Mouse (Mus musculus): ENCODE measurements around the gene Sult1c1. TPM values are rescaled to one million over a fixed set of nuclear protein-coding genes. Genes with fewer than 3 reads are reported as not detected.
"Not testable (repeated sequence)": the region's sequence is repeated elsewhere in the genome, so short reads cannot be mapped to it uniquely, and the experiment has no call there.

The Sult1c1 gene
- polyA plus RNA-seq (2014; fragmentation: Nextera tagmentation; extraction: Ambion mirVana) = not detected in 2 replicates

- no peak within 1 kb of the TSS for H3K4me2 ChIP-seq
- H3K9me3 ChIP-seq (replicated peaks; ENCODE audit: control insufficient read depth, low read length) = no peaks in the 10 kb centered on the region
- no peaks in the 10 kb centered on the region for H3K36me3 ChIP-seq (ENCODE audit: control insufficient read depth, insufficient read depth, low read length)
- WGBS (ENCODE audit: insufficient replicate concordance) = 79% methylated on average over 6 of the region's 6 CpGs
- no peaks in the 10 kb centered on the region for H3K4me1 ChIP-seq (ENCODE audit: control insufficient read depth, insufficient read depth, low read length)
- H3K27me3 ChIP-seq (ENCODE audit: control insufficient read depth, insufficient read depth, low read length) = no peaks in the 10 kb centered on the region
- H3K9ac ChIP-seq (ENCODE audit: low read depth, low read length) = no peak within 1 kb of the TSS
- ATAC-seq (replicated peaks; ENCODE audit: insufficient number of reproducible peaks, low FRiP score, low TSS enrichment) = no peak
- no peak within 1 kb of the TSS for H3K27ac ChIP-seq (ENCODE audit: low read depth, low read length)
- H3K4me3 ChIP-seq (ENCODE audit: low read depth, low read length) = no peak within 1 kb of the TSS
These were observed at the start of gene Sult1c1 for GRCm38 (mm10) chr17:53990574-53990973. Gene Sult1c1, minus strand, starts transcription at chr17:53990674.

GRCm38 (mm10) chr17:54014204-54014603 lies 23.7 kb upstream of the Sult1c1 start:
- H3K9ac ChIP-seq (ENCODE audit: low read depth, low read length) = no peak overlapping the region
- H3K4me2 ChIP-seq = no peak overlapping the region
- ATAC-seq (replicated peaks; ENCODE audit: insufficient number of reproducible peaks, low FRiP score, low TSS enrichment) = no peak
- no peaks in the 10 kb centered on the region for H3K36me3 ChIP-seq (ENCODE audit: control insufficient read depth, insufficient read depth, low read length)
- no peak overlapping the region for H3K27ac ChIP-seq (ENCODE audit: low read depth, low read length)
- 22% methylated on average over 1 of the region's 1 CpGs for WGBS (ENCODE audit: insufficient replicate concordance)
- H3K27me3 ChIP-seq (ENCODE audit: control insufficient read depth, insufficient read depth, low read length) = no peaks in the 10 kb centered on the region
- no peaks in the 10 kb centered on the region for H3K4me1 ChIP-seq (ENCODE audit: control insufficient read depth, insufficient read depth, low read length)
- H3K9me3 ChIP-seq (replicated peaks; ENCODE audit: control insufficient read depth, low read length) = no peaks in the 10 kb centered on the region
- H3K4me3 ChIP-seq (ENCODE audit: low read depth, low read length) = no peak overlapping the region

GRCm38 (mm10) chr17:54011196-54011595 lies 20.7 kb upstream of the Sult1c1 start:
- H3K27me3 ChIP-seq (ENCODE audit: control insufficient read depth, insufficient read depth, low read length) = no peaks in the 10 kb centered on the region
- no peak overlapping the region for H3K27ac ChIP-seq (ENCODE audit: low read depth, low read length)
- no peak overlapping the region for H3K4me3 ChIP-seq (ENCODE audit: low read depth, low read length)
- no peaks in the 10 kb centered on the region for H3K4me1 ChIP-seq (ENCODE audit: control insufficient read depth, insufficient read depth, low read length)
- ATAC-seq (replicated peaks; ENCODE audit: insufficient number of reproducible peaks, low FRiP score, low TSS enrichment) = no peak
- no peaks in the 10 kb centered on the region for H3K36me3 ChIP-seq (ENCODE audit: control insufficient read depth, insufficient read depth, low read length)
- no peak overlapping the region for H3K4me2 ChIP-seq
- H3K9ac ChIP-seq (ENCODE audit: low read depth, low read length) = no peak overlapping the region
- H3K9me3 ChIP-seq (replicated peaks; ENCODE audit: control insufficient read depth, low read length) = no peaks in the 10 kb centered on the region

- H3K36me3 ChIP-seq (ENCODE audit: control insufficient read depth, insufficient read depth, low read length); H3K27me3 ChIP-seq (ENCODE audit: control insufficient read depth, insufficient read depth, low read length); H3K4me2 ChIP-seq; H3K4me1 ChIP-seq (ENCODE audit: control insufficient read depth, insufficient read depth, low read length); H3K9me3 ChIP-seq (replicated peaks; ENCODE audit: control insufficient read depth, low read length); H3K9ac ChIP-seq (ENCODE audit: low read depth, low read length); ATAC-seq (replicated peaks; ENCODE audit: insufficient number of reproducible peaks, low FRiP score, low TSS enrichment); H3K4me3 ChIP-seq (ENCODE audit: low read depth, low read length); H3K27ac ChIP-seq (ENCODE audit: low read depth, low read length): not testable (repeated sequence)
- 57% methylated on average over 1 of the region's 1 CpGs for WGBS (ENCODE audit: insufficient replicate concordance)
These were observed 20.1 kb upstream of the Sult1c1 start for GRCm38 (mm10) chr17:54010536-54010935.

- H3K9me3 ChIP-seq (replicated peaks; ENCODE audit: control insufficient read depth, low read length) = no peaks in the 10 kb centered on the region
- no peak overlapping the region for H3K9ac ChIP-seq (ENCODE audit: low read depth, low read length)
- H3K27me3 ChIP-seq (ENCODE audit: control insufficient read depth, insufficient read depth, low read length) = no peaks in the 10 kb centered on the region
- H3K27ac ChIP-seq (ENCODE audit: low read depth, low read length) = no peak overlapping the region
- no peaks in the 10 kb centered on the region for H3K36me3 ChIP-seq (ENCODE audit: control insufficient read depth, insufficient read depth, low read length)
- no peak overlapping the region for H3K4me3 ChIP-seq (ENCODE audit: low read depth, low read length)
- H3K4me1 ChIP-seq (ENCODE audit: control insufficient read depth, insufficient read depth, low read length) = no peaks in the 10 kb centered on the region
- whole genome bisulfite sequencing (ENCODE audit: insufficient replicate concordance) = 76% methylated on average over 4 of the region's 4 CpGs
- H3K4me2 ChIP-seq = no peak overlapping the region
- ATAC-seq (replicated peaks; ENCODE audit: insufficient number of reproducible peaks, low FRiP score, low TSS enrichment) = no peak
These were observed 13.0 kb upstream of the Sult1c1 start for GRCm38 (mm10) chr17:54003522-54003921.

- H3K4me2 ChIP-seq = no peak overlapping the region
These were observed 16.9 kb downstream of the Sult1c1 start for GRCm38 (mm10) chr17:53973606-53974005.

GRCm38 (mm10) chr17:53941569-53942162 lies 48.8 kb downstream of the Sult1c1 start:
- Histone ChIP-seq H3K27me3 (ENCODE audit: control insufficient read depth, insufficient read depth, low read length) (no peaks in the 10 kb centered on the region), H3K27ac (ENCODE audit: low read depth, low read length) (no peak overlapping the region), H3K4me1 (ENCODE audit: control insufficient read depth, insufficient read depth, low read length) (no peaks in the 10 kb centered on the region), H3K9me3 (replicated peaks; ENCODE audit: control insufficient read depth, low read length) (no peaks in the 10 kb centered on the region), H3K9ac (ENCODE audit: low read depth, low read length) (no peak overlapping the region), H3K4me2 (no peak overlapping the region), H3K4me3 (ENCODE audit: low read depth, low read length) (no peak overlapping the region), H3K36me3 (ENCODE audit: control insufficient read depth, insufficient read depth, low read length) (no peaks in the 10 kb centered on the region)
- WGBS (ENCODE audit: insufficient replicate concordance) = 85% methylated on average over 19 of the region's 19 CpGs
- ATAC-seq (replicated peaks; ENCODE audit: insufficient number of reproducible peaks, low FRiP score, low TSS enrichment) = no peak

More at GRCm38 (mm10) chr17:53973606-53974005, 16.9 kb downstream of the Sult1c1 start:
- no peaks in the 10 kb centered on the region for H3K27me3 ChIP-seq (ENCODE audit: control insufficient read depth, insufficient read depth, low read length)
- no peaks in the 10 kb centered on the region for H3K4me1 ChIP-seq (ENCODE audit: control insufficient read depth, insufficient read depth, low read length)
- H3K27ac ChIP-seq (ENCODE audit: low read depth, low read length) = no peak overlapping the region
- H3K9me3 ChIP-seq (replicated peaks; ENCODE audit: control insufficient read depth, low read length) = no peaks in the 10 kb centered on the region
- no peak for ATAC-seq (replicated peaks; ENCODE audit: insufficient number of reproducible peaks, low FRiP score, low TSS enrichment)
- H3K36me3 ChIP-seq (ENCODE audit: control insufficient read depth, insufficient read depth, low read length) = no peaks in the 10 kb centered on the region
- WGBS (ENCODE audit: insufficient replicate concordance) = 72% methylated on average over 4 of the region's 4 CpGs
- no peak overlapping the region for H3K4me3 ChIP-seq (ENCODE audit: low read depth, low read length)
- H3K9ac ChIP-seq (ENCODE audit: low read depth, low read length) = no peak overlapping the region

GRCm38 (mm10) chr17:53940726-53941125 lies 49.7 kb downstream of the Sult1c1 start:
- Histone ChIP-seq H3K4me1 (ENCODE audit: control insufficient read depth, insufficient read depth, low read length) (no peaks in the 10 kb centered on the region), H3K27ac (ENCODE audit: low read depth, low read length) (no peak overlapping the region), H3K9ac (ENCODE audit: low read depth, low read length) (no peak overlapping the region), H3K9me3 (replicated peaks; ENCODE audit: control insufficient read depth, low read length) (no peaks in the 10 kb centered on the region), H3K27me3 (ENCODE audit: control insufficient read depth, insufficient read depth, low read length) (no peaks in the 10 kb centered on the region), H3K4me3 (ENCODE audit: low read depth, low read length) (no peak overlapping the region), H3K36me3 (ENCODE audit: control insufficient read depth, insufficient read depth, low read length) (no peaks in the 10 kb centered on the region), H3K4me2 (no peak overlapping the region)
- WGBS (ENCODE audit: insufficient replicate concordance) = 80% methylated on average over 8 of the region's 8 CpGs
- ATAC-seq (replicated peaks; ENCODE audit: insufficient number of reproducible peaks, low FRiP score, low TSS enrichment) = no peak
